Mouse (Mus musculus) MEL-GATA-1-ER (cell line): ENCODE data around the gene Bicra.

Source experiments
- DNase-seq: peaks from one replicate; pipeline ENCODE4 v3.0.0-alpha.2; 2012; ENCODE audit warnings: low read depth; ENCODE audit errors: extremely low read depth

Gene Bicra

GRCm38 (mm10) chr7:15975904-15976303 lies 71.8 kb downstream of the Bicra start:
- DNase-seq = peak; percentile 9

GRCm38 (mm10) chr7:15975451-15975850 lies 72.3 kb downstream of the Bicra start:
- no peak for DNase-seq

DNA sequence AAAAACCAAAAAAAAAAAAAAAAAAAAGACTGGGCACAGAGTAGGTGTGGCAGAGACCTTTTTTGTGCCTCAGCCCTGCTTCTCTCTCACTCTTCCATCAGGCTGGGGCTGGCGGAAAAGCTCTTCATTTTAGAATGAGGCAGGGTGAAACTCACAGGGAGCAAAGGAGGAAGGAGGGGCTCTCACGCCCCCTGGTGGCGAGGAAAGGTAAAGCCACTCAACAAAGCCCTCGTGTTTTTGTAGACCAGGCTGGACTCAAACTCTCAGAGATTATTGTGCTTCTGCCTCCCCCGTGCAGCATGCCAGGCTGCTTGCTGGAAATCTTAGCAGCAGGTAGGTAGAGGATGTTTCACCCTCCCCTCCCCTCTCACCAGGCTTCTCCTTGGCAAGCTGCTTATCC lies 73.0 kb downstream of the Bicra start:
- peak; percentile 30 for DNase-seq

GRCm38 (mm10) chr7:15972247-15972646 lies 75.5 kb downstream of the Bicra start:
- DNase-seq = no peak

- DNase-seq = peak; percentile 26
Measured at GRCm38 (mm10) chr7:15969674-15970073, 78.0 kb downstream of the Bicra start.

DNA sequence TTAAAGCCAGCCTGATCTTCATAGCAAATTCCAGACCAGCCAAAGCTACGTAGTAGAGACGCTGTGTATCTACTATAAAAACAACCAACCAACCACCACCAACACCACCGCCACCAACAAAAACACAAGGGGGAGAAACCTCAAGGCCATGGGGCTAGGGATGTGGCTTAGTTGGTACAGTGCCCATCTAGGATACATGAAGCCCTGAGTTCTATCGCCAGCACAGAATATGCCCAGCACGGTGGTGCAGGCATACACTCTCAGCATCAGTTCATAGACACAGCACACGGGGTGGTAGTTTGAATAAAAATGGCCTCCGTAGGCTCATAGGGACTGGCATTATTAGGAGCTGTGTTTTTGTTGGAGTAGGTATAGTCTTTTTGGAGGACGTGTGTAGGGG lies 79.4 kb downstream of the Bicra start:
- DNase-seq = no peak

GRCm38 (mm10) chr7:15967312-15967711 lies 80.4 kb downstream of the Bicra start, which contains the start of gene Ehd2:
Ehd2 (minus strand) TSS chr7:15967567.
- DNase-seq = peak; percentile 36

DNA sequence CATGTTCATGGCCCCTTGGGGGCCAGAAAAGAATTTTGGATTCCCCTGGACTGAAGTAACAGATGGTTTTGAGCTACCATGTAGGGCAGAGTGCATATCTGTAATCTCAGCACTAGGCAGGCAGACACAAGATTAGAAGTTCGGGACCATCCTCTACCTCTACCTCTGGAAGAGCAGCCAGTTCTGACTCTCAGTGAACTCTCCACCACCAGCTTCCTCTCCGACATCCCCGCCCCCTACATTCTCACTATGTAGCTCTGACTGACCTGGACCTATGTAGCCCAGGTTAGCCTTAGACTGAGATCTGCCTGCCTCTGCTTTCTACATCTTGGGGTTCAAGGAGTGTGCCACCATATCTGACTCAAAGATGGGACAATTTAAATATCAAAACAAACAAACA lies 81.2 kb downstream of the Bicra start:
- DNase-seq = no peak

- peak; percentile 71 for DNase-seq
Measured at GRCm38 (mm10) chr7:15963798-15964652, 83.7 kb downstream of the Bicra start.

GRCm38 (mm10) chr7:15962311-15963288 lies 85.1 kb downstream of the Bicra start:
- DNase-seq = no peak

- no peak for DNase-seq
Measured at GRCm38 (mm10) chr7:15961798-15962197, 85.9 kb downstream of the Bicra start.

GRCm38 (mm10) chr7:15961239-15961638 lies 86.5 kb downstream of the Bicra start:
- DNase-seq = no peak

GRCm38 (mm10) chr7:15960691-15961090 lies 87.0 kb downstream of the Bicra start:
- DNase-seq = no peak

DNA sequence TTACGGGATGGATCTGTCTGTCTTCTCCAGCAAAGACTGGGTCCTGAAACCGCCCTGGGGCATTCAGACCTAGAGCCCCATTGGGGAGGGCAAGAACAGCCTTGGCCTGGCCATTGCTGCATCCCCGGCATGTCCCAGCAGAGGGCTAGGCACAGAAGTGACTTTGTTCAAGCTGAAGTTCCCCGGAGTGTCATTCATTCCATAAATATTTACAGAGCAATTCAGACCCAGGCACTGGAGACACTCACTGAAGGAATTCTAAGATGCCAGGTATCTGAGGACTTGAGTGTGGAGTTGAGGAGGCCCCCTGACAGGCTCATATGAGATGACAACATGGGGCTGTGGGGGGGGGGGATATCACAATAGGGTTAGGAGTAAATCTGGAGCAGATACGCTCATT lies 91.6 kb downstream of the Bicra start:
- no peak for DNase-seq

GRCm38 (mm10) chr7:15955509-15955908 lies 92.2 kb downstream of the Bicra start:
- DNase-seq = no peak

DNA sequence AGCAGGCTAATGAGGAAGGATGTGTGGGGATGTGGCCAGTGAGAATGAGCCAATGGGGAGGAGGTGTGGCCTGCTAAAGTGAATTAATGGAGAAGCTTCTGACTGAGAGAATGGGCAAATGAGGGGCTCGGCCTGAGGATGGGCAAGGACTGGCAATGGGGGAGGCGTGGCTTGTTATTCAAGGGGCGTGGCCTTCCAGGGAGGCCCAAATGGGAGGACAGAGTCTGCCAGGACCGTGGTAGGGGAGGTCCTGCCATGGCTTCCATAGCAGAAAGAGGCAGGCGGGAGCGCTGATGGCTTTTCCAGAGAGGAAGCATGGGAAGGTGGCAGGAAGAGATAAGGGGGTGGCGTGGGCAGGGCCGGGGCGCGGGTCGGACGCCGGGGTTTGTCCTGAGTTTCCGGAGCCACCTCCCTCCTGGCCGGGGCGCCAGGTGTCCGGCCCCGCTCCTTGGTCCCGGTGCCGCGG lies 92.7 kb downstream of the Bicra start:
- peak; percentile 87 for DNase-seq

- peak; percentile 46 for DNase-seq
Measured at GRCm38 (mm10) chr7:15954436-15954835, 93.3 kb downstream of the Bicra start.

DNA sequence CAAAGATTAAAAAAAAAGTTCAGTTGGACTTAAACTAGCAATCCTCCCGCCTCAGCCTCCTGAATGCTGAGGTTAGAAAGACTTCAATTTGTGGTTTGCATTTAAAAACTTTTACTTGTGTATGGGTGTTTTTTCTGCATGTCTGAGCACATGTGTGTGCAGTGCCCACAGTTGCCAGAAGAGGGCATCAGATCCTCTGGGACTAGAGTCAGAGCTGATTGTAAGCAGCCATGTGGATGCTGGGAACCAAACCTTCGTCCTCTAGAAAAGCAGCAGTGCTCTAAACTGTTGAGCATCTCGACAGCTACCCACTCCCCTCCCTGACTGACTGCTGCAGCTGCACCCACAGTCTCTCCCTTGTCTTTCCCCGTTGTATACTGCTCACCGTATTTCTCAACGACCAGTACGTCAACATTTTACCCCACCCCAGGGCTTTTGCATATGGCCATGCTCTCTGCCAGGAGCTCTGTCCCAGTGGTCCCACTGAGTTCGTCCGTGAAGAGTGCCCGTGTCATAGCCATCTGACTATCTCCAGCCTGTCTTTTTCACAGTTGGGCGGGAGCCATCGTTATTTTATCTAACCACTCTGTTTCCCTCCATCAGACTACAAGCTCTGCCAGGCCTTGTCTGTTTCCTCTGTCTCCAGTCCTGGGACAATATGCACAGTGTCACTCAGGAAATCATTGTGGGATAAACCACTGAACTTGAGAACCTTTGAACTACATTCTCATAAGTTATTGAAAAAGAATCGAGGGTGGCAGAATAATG lies 94.2 kb downstream of the Bicra start:
- peak; percentile 60 for DNase-seq

GRCm38 (mm10) chr7:15952416-15952815 lies 95.3 kb downstream of the Bicra start:
- DNase-seq = peak; percentile 90

- no peak for DNase-seq
Measured at GRCm38 (mm10) chr7:15950008-15950407, 97.7 kb downstream of the Bicra start.

DNA sequence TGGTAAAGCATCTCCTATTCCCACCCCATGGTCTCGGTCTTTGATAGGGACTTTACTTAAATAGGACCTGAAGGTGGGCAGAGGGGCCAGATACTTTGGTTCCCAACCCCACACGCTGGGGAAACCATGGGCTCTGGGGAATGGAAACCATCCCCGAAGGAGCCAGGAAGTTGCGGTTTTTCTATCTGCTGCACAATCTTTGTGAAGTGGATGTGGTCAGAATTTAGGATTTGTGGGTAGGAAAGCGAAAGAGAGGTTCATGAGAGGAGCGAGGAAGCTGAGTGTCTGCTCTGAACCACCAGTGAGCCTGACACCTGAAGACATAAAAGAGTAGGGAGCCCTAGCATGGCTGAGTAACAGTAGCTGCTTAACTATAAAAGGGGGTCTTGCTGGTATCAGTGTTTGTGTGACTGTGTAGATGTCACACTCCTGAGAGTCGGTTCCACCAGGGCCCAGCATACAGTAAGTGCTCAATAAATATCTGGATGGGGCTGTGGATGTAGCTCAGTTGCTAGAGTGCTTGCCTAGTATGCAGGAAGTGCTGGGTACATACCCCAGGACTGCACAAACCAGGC lies 98.4 kb downstream of the Bicra start:
- no peak for DNase-seq
